Mouse (Mus musculus): ENCODE data around the gene Acp2. TPM values are rescaled to one million over a fixed set of nuclear protein-coding genes. Genes with fewer than 3 reads are reported as not detected.

Acp2 gene
- polyA plus RNA-seq, 1 experiment from 2014 or later: 27.3 TPM

Other genes starting within 250 kb of the Acp2 start
- gene Rapsn, start 167.3 kb upstream of the Acp2 start, polyA plus RNA-seq (2015; fragmentation: Nextera tagmentation; extraction: Ambion mirVana): 2.7 and 3.4 TPM in 2 replicates
- 307 and 315 TPM in 2 replicates for gene Psmc3, start 148.9 kb upstream of the Acp2 start, polyA plus RNA-seq (2015; fragmentation: Nextera tagmentation; extraction: Ambion mirVana)
- gene Slc39a13, start 132.5 kb upstream of the Acp2 start, polyA plus RNA-seq (2015; fragmentation: Nextera tagmentation; extraction: Ambion mirVana): 41.2 and 48.5 TPM in 2 replicates
- 4.7 and 5.4 TPM in 2 replicates for gene Spi1, start 120.5 kb upstream of the Acp2 start, polyA plus RNA-seq (2015; fragmentation: Nextera tagmentation; extraction: Ambion mirVana)
- gene Mybpc3, start 84.7 kb upstream of the Acp2 start, polyA plus RNA-seq (2015; fragmentation: Nextera tagmentation; extraction: Ambion mirVana): 0.10 and 0.13 TPM in 2 replicates
- gene Madd, start 19.0 kb upstream of the Acp2 start, polyA plus RNA-seq (2015; fragmentation: Nextera tagmentation; extraction: Ambion mirVana): 6.8 and 10.1 TPM in 2 replicates
- 2.2 and 3.3 TPM in 2 replicates for gene Nr1h3, start 51 bp upstream of the Acp2 start, polyA plus RNA-seq (2015; fragmentation: Nextera tagmentation; extraction: Ambion mirVana)
- 16.2 and 17.0 TPM in 2 replicates for gene Ddb2, start 34.1 kb downstream of the Acp2 start, polyA plus RNA-seq (2015; fragmentation: Nextera tagmentation; extraction: Ambion mirVana)
- 39.9 and 40.3 TPM in 2 replicates for gene Pacsin3, start 53.1 kb downstream of the Acp2 start, polyA plus RNA-seq (2015; fragmentation: Nextera tagmentation; extraction: Ambion mirVana)
- 86.6 and 92.2 TPM in 2 replicates for gene Arfgap2, start 62.1 kb downstream of the Acp2 start, polyA plus RNA-seq (2015; fragmentation: Nextera tagmentation; extraction: Ambion mirVana)
- gene 1110051M20Rik, start 241.8 kb downstream of the Acp2 start, polyA plus RNA-seq (2015; fragmentation: Nextera tagmentation; extraction: Ambion mirVana): 56.0 and 65.7 TPM in 2 replicates